ENCODE assay signal across 10 mouse cellular contexts in the genomic region with DNA sequence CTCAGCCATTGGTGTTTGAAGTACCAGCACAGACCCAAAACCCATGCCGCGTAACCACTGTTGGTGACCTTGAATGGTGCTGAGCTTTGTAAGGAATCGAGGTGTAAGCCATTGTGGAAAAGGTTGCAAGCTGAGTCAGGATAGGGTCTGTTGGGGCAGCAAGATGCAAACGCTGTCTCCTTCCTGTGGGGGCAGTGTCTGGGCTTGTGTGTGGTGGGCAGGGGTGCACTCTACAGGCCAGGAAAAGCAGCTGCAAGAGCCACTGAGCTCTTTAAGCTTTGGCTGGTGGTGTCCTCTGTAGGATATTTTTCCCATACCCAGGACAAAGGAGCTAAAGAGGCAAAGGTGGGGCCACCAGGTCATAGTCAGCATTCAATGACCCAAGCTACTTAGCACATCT. TPM values are rescaled to one million over a fixed set of nuclear protein-coding genes. Genes with fewer than 3 reads are reported as not detected.
DNase-seq lines count a peak whose midpoint lies in the region; ATAC-seq and TF ChIP-seq lines count a peak whose summit lies in the region.
"Had no signal": no experiment of that assay in that cellular context is flagged by ENCODE, and none has a peak within 500 bp of the region (broad histone marks: within the 10 kb centered on the region; RNA-seq: fewer than 3 reads in every experiment).

No protein-coding gene starts in this region.

- TF ChIP-seq CTCF in gastrocnemius, adult 2 months (IDR thresholded peaks at IDR 0.05): peak; percentile 66
- peak; percentile 90 for TF ChIP-seq CTCF in C2C12 (IDR thresholded peaks at IDR 0.05; ENCODE audit: control insufficient read depth, insufficient read depth, insufficient read length)

- no peak overlapping the region for H3K4me2 ChIP-seq in embryonic facial prominence, embryonic 11.5 days (ENCODE audit: low read depth, low read length)
- no peak overlapping the region for H3K4me2 ChIP-seq in intestine, embryonic 16.5 days (ENCODE audit: low read depth, low read length)
- no peak overlapping the region for H3K4me2 ChIP-seq in midbrain, embryonic 16.5 days (ENCODE audit: low read length)

- ATAC-seq in embryonic facial prominence, embryonic 11.5 days (replicated peaks; ENCODE audit: insufficient number of reproducible peaks, low FRiP score, low TSS enrichment, low read depth): peak; percentile 65; the same call in 1 of the 2 replicates
- ATAC-seq in intestine, embryonic 16.5 days: peak; percentile 71; the same call in 1 of the 2 replicates
- peak; percentile 64 for ATAC-seq in midbrain, embryonic 16.5 days
- ATAC-seq: Patski had no signal

- DNase-seq in gastrocnemius, adult 2 months: no peak
- DNase-seq in gastrocnemius, adult 8-10 months (ENCODE audit: low spot score in 2 of 2): no peak
- DNase-seq in embryonic facial prominence, embryonic 11.5 days (ENCODE audit: low spot score): peak; percentile 67
- DNase-seq in layer of hippocampus, postnatal 14 days (ENCODE audit: low spot score in 2 of 2): no peak
- no peak for DNase-seq in left cerebral cortex, adult 18-20 months (ENCODE audit: low spot score in 2 of 2)

- WGBS in embryonic facial prominence, embryonic 11.5 days: 47% methylated on average over 4 of the region's 4 CpGs
- 47% methylated on average over 4 of the region's 4 CpGs for WGBS in intestine, embryonic 16.5 days
- WGBS in midbrain, embryonic 16.5 days: 41% methylated on average over 4 of the region's 4 CpGs

- H3K4me1 ChIP-seq in embryonic facial prominence, embryonic 11.5 days (ENCODE audit: control insufficient read depth, insufficient read depth, low read length): no peaks in the 10 kb centered on the region
- no peaks in the 10 kb centered on the region for H3K4me1 ChIP-seq in intestine, embryonic 16.5 days (ENCODE audit: control insufficient read depth, insufficient read depth, low read length)
- H3K4me1 ChIP-seq in midbrain, embryonic 16.5 days (ENCODE audit: control insufficient read depth, insufficient read depth, low read length): peaks cover 9% of the 10 kb centered on the region

- no peaks in the 10 kb centered on the region for H3K79me3 ChIP-seq in C2C12 (ENCODE audit: low read depth)

- intact Hi-C loops in gastrocnemius, adult 2 months (cut with DNase I): no loop called here

- no peak overlapping the region for H3K9ac ChIP-seq in embryonic facial prominence, embryonic 11.5 days (replicated peaks; ENCODE audit: low read length)
- H3K9ac ChIP-seq in intestine, embryonic 16.5 days (ENCODE audit: low read depth, low read length): no peak overlapping the region
- H3K9ac ChIP-seq in midbrain, embryonic 16.5 days (ENCODE audit: low read depth, low read length): 0 out of 2 replicates have a peak overlapping the region, but pooled peaks have one; percentile 20

- no peaks in the 10 kb centered on the region for H3K9me3 ChIP-seq in embryonic facial prominence, embryonic 11.5 days (replicated peaks; ENCODE audit: control insufficient read depth, low read length)
- no peaks in the 10 kb centered on the region for H3K9me3 ChIP-seq in intestine, embryonic 16.5 days (ENCODE audit: control insufficient read depth, low read length)
- H3K9me3 ChIP-seq in midbrain, embryonic 16.5 days (replicated peaks; ENCODE audit: control insufficient read depth, low read length, poor library complexity, severe bottlenecking): no peaks in the 10 kb centered on the region

- H3K4me3 ChIP-seq in gastrocnemius, adult 2 months: no peak overlapping the region
- H3K4me3 ChIP-seq in C2C12 (ENCODE audit: insufficient read depth, poor library complexity, severe bottlenecking): no peak overlapping the region
- H3K4me3 ChIP-seq in embryonic facial prominence, embryonic 11.5 days (ENCODE audit: low read depth, low read length): no peak overlapping the region
- H3K4me3 ChIP-seq in intestine, embryonic 16.5 days (ENCODE audit: low read length): no peak overlapping the region
- no peak overlapping the region for H3K4me3 ChIP-seq in midbrain, embryonic 16.5 days (ENCODE audit: low read depth, low read length)

- H3K27me3 ChIP-seq in C2C12 (ENCODE audit: control insufficient read depth, insufficient read depth, insufficient read length): no peaks in the 10 kb centered on the region
- H3K27me3 ChIP-seq in embryonic facial prominence, embryonic 11.5 days (ENCODE audit: control insufficient read depth, insufficient read depth, low read length): no peaks in the 10 kb centered on the region
- no peaks in the 10 kb centered on the region for H3K27me3 ChIP-seq in intestine, embryonic 16.5 days (replicated peaks; ENCODE audit: control insufficient read depth, insufficient read depth, low read length)
- no peaks in the 10 kb centered on the region for H3K27me3 ChIP-seq in midbrain, embryonic 16.5 days (ENCODE audit: control insufficient read depth, insufficient read depth, low read depth, low read length)
- H3K27me3 ChIP-seq: Patski had no signal

- H3K27ac ChIP-seq in gastrocnemius, adult 2 months: no peak overlapping the region
- no peak overlapping the region for H3K27ac ChIP-seq in embryonic facial prominence, embryonic 11.5 days (replicated peaks; ENCODE audit: low read depth, low read length)
- no peak overlapping the region for H3K27ac ChIP-seq in intestine, embryonic 16.5 days (ENCODE audit: low read length)
- H3K27ac ChIP-seq in midbrain, embryonic 16.5 days (ENCODE audit: low read length): no peak overlapping the region
- H3K27ac ChIP-seq: macrophage had no signal

- H3K79me2 ChIP-seq in C2C12 (ENCODE audit: control insufficient read depth, insufficient read depth): no peaks in the 10 kb centered on the region

- H3K36me3 ChIP-seq in C2C12 (ENCODE audit: control insufficient read depth, insufficient read depth): no peaks in the 10 kb centered on the region
- no peaks in the 10 kb centered on the region for H3K36me3 ChIP-seq in embryonic facial prominence, embryonic 11.5 days (replicated peaks; ENCODE audit: control insufficient read depth, insufficient read depth, low read depth, low read length)
- H3K36me3 ChIP-seq in intestine, embryonic 16.5 days (ENCODE audit: control insufficient read depth, insufficient read depth, low read length): 0 out of 2 replicates have a peak, but pooled peaks cover 3% of the 10 kb centered on the region
- H3K36me3 ChIP-seq in midbrain, embryonic 16.5 days (ENCODE audit: control insufficient read depth, insufficient read depth, low read length): peaks cover 21% of the 10 kb centered on the region; the same call in 1 of the 2 replicates

- no peak overlapping the region for H3ac ChIP-seq in C2C12 (ENCODE audit: control insufficient read depth, insufficient read length, low read depth)

TF ChIP-seq in C2C12, 6 proteins besides CTCF, POLR2A, EP300 and RAD21:
- no peak for TF ChIP-seq FOSL1 (IDR thresholded peaks at IDR 0.05; ENCODE audit: insufficient read depth, low read length, poor library complexity, severe bottlenecking)
- TF ChIP-seq CEBPB (IDR thresholded peaks at IDR 0.05; ENCODE audit: low read depth): no peak
- TF ChIP-seq MAX (IDR thresholded peaks at IDR 0.05): no peak

RNA-seq across cellular contexts. Expression of a gene that starts 32.0 kb away (rescaled TPM):
- not detected for total RNA-seq in gastrocnemius, adult 2 months (2021)
- total RNA-seq in gastrocnemius, adult 8-10 months (2022): not detected
- not detected for polyA plus RNA-seq in C2C12 (2012; fragmentation: generic; extraction: Trizol)
- polyA plus RNA-seq in embryonic facial prominence, embryonic 11.5 days (2014; fragmentation: Nextera tagmentation; extraction: Ambion mirVana): 1.1 and 1.3 TPM in 2 replicates
- 1.6 TPM in 2 replicates for polyA plus RNA-seq in intestine, embryonic 16.5 days (2015; fragmentation: Nextera tagmentation; extraction: Ambion mirVana)
- polyA plus RNA-seq in midbrain, embryonic 16.5 days (2015; fragmentation: Nextera tagmentation; extraction: Ambion mirVana): 2.0 TPM in 2 replicates
- total RNA-seq in layer of hippocampus, postnatal 14 days (2021): 1 to 10 TPM in 1 of 2 experiments, under 1 TPM in 1; 0.86 to 1.3 TPM
- 1 to 10 TPM in 1 of 2 experiments, under 1 TPM in 1; 0.68 to 1.1 TPM for total RNA-seq in left cerebral cortex, adult 18-20 months (2021)
- polyA plus RNA-seq: macrophage had no signal
